Mouse (Mus musculus): ENCODE data around the gene Zfp668.

- TF ChIP-seq CTCF (IDR thresholded peaks at IDR 0.05; ENCODE audit: low read depth): no peak
- no peak for TF ChIP-seq EP300 (IDR thresholded peaks at IDR 0.05; ENCODE audit: low read depth)
These were observed 9.0 kb downstream of the Zfp668 start for GRCm38 (mm10) chr7:127867641-127868040.
